Mouse (Mus musculus): Measurements from ENCODE around the gene Dnajc16. TPM values are rescaled to one million over a fixed set of nuclear protein-coding genes. Genes with fewer than 3 reads are reported as not detected.

The Dnajc16 gene
- 4.0 and 4.3 TPM in 2 replicates for polyA plus RNA-seq (2014; fragmentation: Nextera tagmentation; extraction: Ambion mirVana)

- no peaks in the 10 kb centered on the region for H3K36me3 ChIP-seq (replicated peaks; ENCODE audit: control insufficient read depth, insufficient read depth, low read depth, low read length)
- under 1% methylated on average over 36 of the region's 42 CpGs for WGBS
- no peaks in the 10 kb centered on the region for H3K9me3 ChIP-seq (replicated peaks; ENCODE audit: control insufficient read depth, low read length)
- 0 out of 2 replicates have a peak within 1 kb of the TSS, but pooled peaks have one; percentile 52 for H3K27ac ChIP-seq (replicated peaks; ENCODE audit: low read depth, low read length)
- H3K4me3 ChIP-seq (ENCODE audit: low read depth, low read length): peak within 1 kb of the TSS; percentile 96
- peak; percentile 99 for DNase-seq (ENCODE audit: low spot score)
- H3K4me2 ChIP-seq (ENCODE audit: low read depth, low read length): peak within 1 kb of the TSS; percentile 76
- peaks cover 4% of the 10 kb centered on the region; the same call in 1 of the 2 replicates for H3K4me1 ChIP-seq (ENCODE audit: control insufficient read depth, insufficient read depth, low read length)
- peak within 1 kb of the TSS; percentile 90 for H3K9ac ChIP-seq (replicated peaks; ENCODE audit: low read length)
- peak; percentile 92 for ATAC-seq (replicated peaks; ENCODE audit: insufficient number of reproducible peaks, low FRiP score, low TSS enrichment, low read depth)
- H3K27me3 ChIP-seq (ENCODE audit: control insufficient read depth, insufficient read depth, low read length): no peaks in the 10 kb centered on the region
Measured at GRCm38 (mm10) chr4:141790524-141790990, at the start of gene Dnajc16. Gene Dnajc16 (minus strand): TSS chr4:141790931.

DNA sequence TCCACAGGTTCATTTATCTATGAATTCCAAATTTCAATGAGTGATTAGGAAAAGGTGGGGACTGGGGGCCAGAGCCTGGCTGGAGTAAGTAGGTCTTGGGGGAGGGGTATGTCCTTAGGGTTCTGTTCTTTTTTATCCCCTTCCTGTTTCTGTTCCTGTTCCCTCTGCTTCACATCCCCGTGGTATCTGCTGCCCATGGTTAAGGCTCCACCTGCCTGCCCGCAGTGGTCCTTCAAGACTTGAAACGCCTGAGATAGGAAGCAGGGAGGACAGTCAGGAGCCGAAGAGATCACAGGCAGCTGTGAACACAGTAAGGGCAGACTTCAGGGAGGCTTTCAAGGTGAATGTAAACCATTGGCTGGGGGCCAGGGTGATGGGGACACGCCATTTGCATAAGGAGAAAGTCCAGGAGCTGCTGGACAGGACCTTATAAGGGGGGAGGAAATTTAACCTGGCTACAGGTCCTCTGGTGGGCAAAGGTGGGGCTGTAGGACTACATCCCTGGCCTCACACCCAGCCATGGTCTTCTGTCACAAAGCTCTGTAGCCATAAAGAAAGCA lies 43.9 kb upstream of the Dnajc16 start:
- Histone ChIP-seq H3K36me3 (replicated peaks; ENCODE audit: control insufficient read depth, insufficient read depth, low read depth, low read length) (no peaks in the 10 kb centered on the region), H3K9me3 (replicated peaks; ENCODE audit: control insufficient read depth, low read length) (no peaks in the 10 kb centered on the region), H3K4me3 (ENCODE audit: low read depth, low read length) (no peak overlapping the region), H3K27me3 (ENCODE audit: control insufficient read depth, insufficient read depth, low read length) (no peaks in the 10 kb centered on the region), H3K27ac (replicated peaks; ENCODE audit: low read depth, low read length) (no peak overlapping the region), H3K4me2 (ENCODE audit: low read depth, low read length) (no peak overlapping the region), H3K4me1 (ENCODE audit: control insufficient read depth, insufficient read depth, low read length) (no peaks in the 10 kb centered on the region), H3K9ac (replicated peaks; ENCODE audit: low read length) (no peak overlapping the region)
- ATAC-seq (replicated peaks; ENCODE audit: insufficient number of reproducible peaks, low FRiP score, low TSS enrichment, low read depth) (no peak), DNase-seq (ENCODE audit: low spot score) (no peak)
- 71% methylated on average over 5 of the region's 5 CpGs for WGBS

GRCm38 (mm10) chr4:141833911-141834310 lies 43.2 kb upstream of the Dnajc16 start:
- 40% methylated on average over 1 of the region's 1 CpGs for WGBS
- no peak overlapping the region for H3K9ac ChIP-seq (replicated peaks; ENCODE audit: low read length)
- ATAC-seq (replicated peaks; ENCODE audit: insufficient number of reproducible peaks, low FRiP score, low TSS enrichment, low read depth) (no peak), DNase-seq (ENCODE audit: low spot score) (no peak)
- H3K36me3 ChIP-seq (replicated peaks; ENCODE audit: control insufficient read depth, insufficient read depth, low read depth, low read length): no peaks in the 10 kb centered on the region
- no peak overlapping the region for H3K4me2 ChIP-seq (ENCODE audit: low read depth, low read length)
- no peaks in the 10 kb centered on the region for H3K27me3 ChIP-seq (ENCODE audit: control insufficient read depth, insufficient read depth, low read length)
- H3K27ac ChIP-seq (replicated peaks; ENCODE audit: low read depth, low read length): no peak overlapping the region
- no peaks in the 10 kb centered on the region for H3K4me1 ChIP-seq (ENCODE audit: control insufficient read depth, insufficient read depth, low read length)
- no peaks in the 10 kb centered on the region for H3K9me3 ChIP-seq (replicated peaks; ENCODE audit: control insufficient read depth, low read length)
- H3K4me3 ChIP-seq (ENCODE audit: low read depth, low read length): no peak overlapping the region

DNA sequence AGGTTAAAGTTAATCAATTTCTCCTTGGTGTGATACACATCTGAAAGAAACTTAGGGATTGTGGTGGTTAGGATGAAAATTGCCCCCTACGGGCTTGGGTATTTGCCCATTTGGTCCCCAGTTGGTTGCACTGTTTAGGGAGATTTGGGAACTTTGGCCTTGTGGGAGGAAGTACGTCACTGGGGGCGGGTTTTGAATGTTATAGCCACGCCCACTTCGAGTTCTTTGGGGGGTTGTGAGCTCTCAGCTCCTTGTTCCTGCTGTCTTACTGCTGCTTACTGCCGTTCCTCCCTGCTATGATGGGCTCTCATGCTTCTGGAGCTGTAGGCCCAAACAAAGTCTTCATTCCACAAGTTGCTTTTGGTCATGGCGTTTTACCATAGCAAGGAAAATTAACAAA lies 40.6 kb upstream of the Dnajc16 start:
- Histone ChIP-seq H3K27ac (replicated peaks; ENCODE audit: low read depth, low read length) (no peak overlapping the region), H3K27me3 (ENCODE audit: control insufficient read depth, insufficient read depth, low read length) (no peaks in the 10 kb centered on the region), H3K9ac (replicated peaks; ENCODE audit: low read length) (no peak overlapping the region), H3K4me2 (ENCODE audit: low read depth, low read length) (no peak overlapping the region), H3K4me3 (ENCODE audit: low read depth, low read length) (no peak overlapping the region), H3K36me3 (replicated peaks; ENCODE audit: control insufficient read depth, insufficient read depth, low read depth, low read length) (no peaks in the 10 kb centered on the region), H3K9me3 (replicated peaks; ENCODE audit: control insufficient read depth, low read length) (no peaks in the 10 kb centered on the region), H3K4me1 (ENCODE audit: control insufficient read depth, insufficient read depth, low read length) (no peaks in the 10 kb centered on the region)
- no peak for ATAC-seq (replicated peaks; ENCODE audit: insufficient number of reproducible peaks, low FRiP score, low TSS enrichment, low read depth)
- DNase-seq (ENCODE audit: low spot score): no peak
- WGBS: 83% methylated on average over 7 of the region's 7 CpGs

DNA sequence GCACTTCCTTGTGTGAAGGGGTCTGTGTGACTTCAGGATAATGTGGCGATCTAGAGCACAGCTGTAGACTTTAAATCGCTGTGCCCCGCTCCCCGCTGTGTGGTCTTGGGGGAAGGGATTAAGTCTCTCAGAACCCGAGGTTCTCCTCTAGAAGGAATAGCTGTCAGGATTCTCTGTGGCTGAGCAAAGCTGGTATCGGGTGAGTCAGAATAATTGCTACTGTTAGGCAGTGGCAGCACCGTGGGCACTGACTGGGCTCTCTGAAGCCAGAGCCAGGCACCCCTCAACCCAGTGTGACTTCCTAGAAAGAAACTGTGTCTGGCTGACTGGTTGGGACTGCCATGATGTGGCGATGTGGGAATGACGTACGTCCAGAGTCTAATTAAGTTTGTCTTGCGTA lies 39.6 kb upstream of the Dnajc16 start:
- DNase-seq (ENCODE audit: low spot score): no peak
- WGBS: 56% methylated on average over 11 of the region's 11 CpGs
- Histone ChIP-seq H3K4me2 (ENCODE audit: low read depth, low read length) (no peak overlapping the region), H3K4me1 (ENCODE audit: control insufficient read depth, insufficient read depth, low read length) (no peaks in the 10 kb centered on the region), H3K9ac (replicated peaks; ENCODE audit: low read length) (no peak overlapping the region), H3K27me3 (ENCODE audit: control insufficient read depth, insufficient read depth, low read length) (no peaks in the 10 kb centered on the region), H3K36me3 (replicated peaks; ENCODE audit: control insufficient read depth, insufficient read depth, low read depth, low read length) (no peaks in the 10 kb centered on the region), H3K27ac (replicated peaks; ENCODE audit: low read depth, low read length) (no peak overlapping the region), H3K4me3 (ENCODE audit: low read depth, low read length) (no peak overlapping the region), H3K9me3 (replicated peaks; ENCODE audit: control insufficient read depth, low read length) (no peaks in the 10 kb centered on the region)
- no peak for ATAC-seq (replicated peaks; ENCODE audit: insufficient number of reproducible peaks, low FRiP score, low TSS enrichment, low read depth)

GRCm38 (mm10) chr4:141828177-141828576 lies 37.4 kb upstream of the Dnajc16 start:
- Histone ChIP-seq H3K27me3 (ENCODE audit: control insufficient read depth, insufficient read depth, low read length) (no peaks in the 10 kb centered on the region), H3K9me3 (replicated peaks; ENCODE audit: control insufficient read depth, low read length) (no peaks in the 10 kb centered on the region), H3K36me3 (replicated peaks; ENCODE audit: control insufficient read depth, insufficient read depth, low read depth, low read length) (no peaks in the 10 kb centered on the region), H3K4me1 (ENCODE audit: control insufficient read depth, insufficient read depth, low read length) (no peaks in the 10 kb centered on the region), H3K9ac (replicated peaks; ENCODE audit: low read length) (no peak overlapping the region), H3K27ac (replicated peaks; ENCODE audit: low read depth, low read length) (no peak overlapping the region), H3K4me2 (ENCODE audit: low read depth, low read length) (no peak overlapping the region), H3K4me3 (ENCODE audit: low read depth, low read length) (no peak overlapping the region)
- DNase-seq (ENCODE audit: low spot score) (no peak), ATAC-seq (replicated peaks; ENCODE audit: insufficient number of reproducible peaks, low FRiP score, low TSS enrichment, low read depth) (no peak)
- WGBS: 74% methylated on average over 4 of the region's 4 CpGs

GRCm38 (mm10) chr4:141827401-141827800 lies 36.7 kb upstream of the Dnajc16 start:
- no peaks in the 10 kb centered on the region for H3K4me1 ChIP-seq (ENCODE audit: control insufficient read depth, insufficient read depth, low read length)
- DNase-seq (ENCODE audit: low spot score) (no peak), ATAC-seq (replicated peaks; ENCODE audit: insufficient number of reproducible peaks, low FRiP score, low TSS enrichment, low read depth) (no peak)
- H3K27me3 ChIP-seq (ENCODE audit: control insufficient read depth, insufficient read depth, low read length): no peaks in the 10 kb centered on the region
- no peak overlapping the region for H3K27ac ChIP-seq (replicated peaks; ENCODE audit: low read depth, low read length)
- H3K4me2 ChIP-seq (ENCODE audit: low read depth, low read length): no peak overlapping the region
- no peak overlapping the region for H3K4me3 ChIP-seq (ENCODE audit: low read depth, low read length)
- no peaks in the 10 kb centered on the region for H3K36me3 ChIP-seq (replicated peaks; ENCODE audit: control insufficient read depth, insufficient read depth, low read depth, low read length)
- no peaks in the 10 kb centered on the region for H3K9me3 ChIP-seq (replicated peaks; ENCODE audit: control insufficient read depth, low read length)
- 83% methylated on average over 2 of the region's 2 CpGs for WGBS
- no peak overlapping the region for H3K9ac ChIP-seq (replicated peaks; ENCODE audit: low read length)

DNA sequence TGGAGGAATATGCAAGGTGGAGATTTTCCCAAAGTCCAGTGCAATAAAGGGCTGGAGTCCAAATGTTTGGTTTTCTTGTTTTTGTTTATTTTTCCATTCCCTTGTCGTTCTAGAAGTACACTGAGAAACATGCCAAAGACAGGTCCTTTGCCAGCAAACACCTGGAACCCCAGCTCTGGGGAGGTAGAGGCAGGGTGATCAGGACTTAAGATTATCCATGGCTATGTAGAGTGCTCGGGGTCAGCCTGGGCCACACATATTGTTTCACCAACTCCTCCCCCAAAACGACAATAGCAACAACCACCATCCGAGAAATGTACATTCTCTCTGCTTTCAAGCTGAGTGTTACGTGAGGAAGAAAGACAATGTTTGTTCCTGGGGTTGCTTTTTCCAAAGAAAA lies 35.3 kb upstream of the Dnajc16 start, which contains the start of gene Cela2a:
Cela2a (minus strand) TSS at position 101 of the 400 bp plus-strand sequence.
- DNase-seq (ENCODE audit: low spot score) (no peak), ATAC-seq (replicated peaks; ENCODE audit: insufficient number of reproducible peaks, low FRiP score, low TSS enrichment, low read depth) (no peak)
- Histone ChIP-seq H3K27me3 (ENCODE audit: control insufficient read depth, insufficient read depth, low read length) (no peaks in the 10 kb centered on the region), H3K4me3 (ENCODE audit: low read depth, low read length) (no peak within 1 kb of the TSS), H3K9ac (replicated peaks; ENCODE audit: low read length) (no peak within 1 kb of the TSS), H3K4me1 (ENCODE audit: control insufficient read depth, insufficient read depth, low read length) (no peaks in the 10 kb centered on the region), H3K4me2 (ENCODE audit: low read depth, low read length) (no peak within 1 kb of the TSS), H3K9me3 (replicated peaks; ENCODE audit: control insufficient read depth, low read length) (no peaks in the 10 kb centered on the region), H3K36me3 (replicated peaks; ENCODE audit: control insufficient read depth, insufficient read depth, low read depth, low read length) (no peaks in the 10 kb centered on the region), H3K27ac (replicated peaks; ENCODE audit: low read depth, low read length) (no peak within 1 kb of the TSS)
- 63% methylated on average over 5 of the region's 5 CpGs for WGBS
